Mouse (Mus musculus) CH12F3 (cell line): ENCODE results near the gene Prol1.
"Not testable (repeated sequence)": the region's sequence is repeated elsewhere in the genome, so short reads cannot be mapped to it uniquely, and the experiment has no call there.

Experiments
- in situ Hi-C: fragments of 300-500 bp; cut with MboI; formaldehyde crosslinking; loops from 2 replicates; pipeline ENCODE4 v1.14.3; 2020; ENCODE audit warnings: low sequenced_read_pairs

Gene Prol1

GRCm38 (mm10) chr5:88317012-88317411 is at the start of gene Prol1:
TSS of gene Prol1 (plus strand) at chr5:88317312.
- in situ Hi-C loops: no loop called here

GRCm38 (mm10) chr5:88268619-88269018 is 48.5 kb upstream of the Prol1 start, which contains the start of gene Gm7714:
TSS of gene Gm7714 (plus strand) at chr5:88268919.
- in situ Hi-C loops: no loop called here

DNA sequence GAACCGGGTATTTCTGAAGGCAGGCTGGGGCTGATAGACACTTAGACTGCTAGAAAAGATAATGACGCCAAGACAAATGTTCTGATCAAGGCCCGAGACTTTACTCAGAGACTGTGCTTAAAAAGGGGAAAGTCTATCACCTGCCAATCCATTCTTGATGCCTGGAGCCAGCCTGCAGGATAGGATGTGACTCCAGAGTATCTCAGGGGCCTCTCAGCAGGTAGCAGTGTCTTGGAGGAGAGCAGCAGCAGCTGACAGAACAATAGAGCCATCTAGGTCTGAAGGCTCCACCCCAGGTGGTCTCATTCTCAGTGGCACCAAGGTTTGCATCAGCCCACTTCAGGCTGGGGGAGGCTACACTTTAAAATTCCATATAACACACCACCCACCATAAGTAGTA is 5.8 kb upstream of the Prol1 start:
- in situ Hi-C loops: not testable (repeated sequence)

- in situ Hi-C loops: not testable (repeated sequence)
Observed at GRCm38 (mm10) chr5:88348533-88348932, 31.4 kb downstream of the Prol1 start.

DNA sequence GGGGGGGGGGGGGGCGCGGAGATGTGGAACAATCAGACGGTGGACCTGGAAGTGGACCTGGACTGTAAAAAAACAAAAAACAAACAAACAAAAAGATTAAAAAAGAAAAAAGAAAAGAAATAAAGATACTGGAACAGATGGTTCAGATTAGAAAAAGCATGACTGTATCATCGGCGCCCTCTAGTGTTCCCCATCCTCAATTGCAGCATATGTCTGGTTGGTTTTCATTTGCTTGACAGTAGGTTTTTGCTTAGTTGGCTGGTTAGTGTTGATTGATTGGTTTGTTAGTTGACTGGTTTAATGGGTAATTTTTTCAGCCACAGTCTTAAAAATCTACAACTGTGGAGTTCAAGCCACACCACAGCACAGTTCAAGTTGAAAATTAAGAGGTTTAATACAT is 47.7 kb downstream of the Prol1 start:
- in situ Hi-C loops: no loop called here

- in situ Hi-C loops: no loop called here
Observed at GRCm38 (mm10) chr5:88366886-88367285, 49.8 kb downstream of the Prol1 start.

DNA sequence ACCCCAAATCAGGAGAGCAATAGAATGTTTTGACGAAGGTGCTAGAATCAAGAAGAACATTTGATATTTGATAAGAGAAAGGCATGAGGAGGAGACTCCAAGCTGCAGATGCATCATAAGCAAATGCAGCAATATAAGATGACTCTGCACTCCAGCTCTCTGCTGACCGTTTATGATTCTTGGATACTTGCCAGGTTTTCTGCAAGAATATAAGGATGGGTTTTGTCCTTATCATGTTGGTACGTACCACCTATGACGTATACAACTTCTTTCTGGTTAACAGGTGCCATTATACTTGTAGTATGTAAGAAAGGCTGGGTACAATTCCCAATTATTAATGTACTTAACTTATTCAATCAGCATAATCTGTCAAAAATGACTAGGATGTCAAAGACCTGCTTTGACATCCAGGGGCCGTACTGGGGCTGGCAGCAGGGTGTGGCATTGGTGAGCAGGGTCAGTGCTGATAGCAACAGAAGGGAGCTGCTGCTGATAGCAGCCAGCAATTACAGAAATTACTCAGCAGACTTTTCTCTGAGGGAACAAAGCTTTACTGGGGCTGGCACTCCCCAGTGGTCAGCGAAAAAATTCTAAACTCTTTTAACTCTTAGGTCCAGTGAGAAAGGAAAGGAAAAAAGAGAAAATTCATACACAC is 53.6 kb downstream of the Prol1 start:
- in situ Hi-C loops: no loop called here

DNA sequence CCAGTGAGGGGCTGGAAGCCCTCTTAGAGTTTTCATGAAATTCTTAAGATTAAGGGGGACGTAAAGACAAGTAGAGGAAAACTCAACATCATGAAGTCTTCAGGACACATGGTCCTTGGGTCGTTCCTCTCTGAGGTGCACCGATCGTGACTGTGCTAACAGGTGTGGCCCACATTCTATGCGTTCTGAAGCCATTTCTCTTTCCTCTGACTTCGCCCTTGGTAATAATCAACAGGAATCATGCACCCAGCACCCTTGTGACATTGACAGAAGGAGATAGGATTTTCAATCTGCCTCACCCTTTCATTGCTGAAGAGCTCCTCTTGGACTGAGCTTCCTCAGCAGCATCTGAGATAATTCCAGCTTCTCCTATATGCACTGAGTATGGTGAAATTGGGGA is 55.5 kb downstream of the Prol1 start:
- in situ Hi-C loops: no loop called here

DNA sequence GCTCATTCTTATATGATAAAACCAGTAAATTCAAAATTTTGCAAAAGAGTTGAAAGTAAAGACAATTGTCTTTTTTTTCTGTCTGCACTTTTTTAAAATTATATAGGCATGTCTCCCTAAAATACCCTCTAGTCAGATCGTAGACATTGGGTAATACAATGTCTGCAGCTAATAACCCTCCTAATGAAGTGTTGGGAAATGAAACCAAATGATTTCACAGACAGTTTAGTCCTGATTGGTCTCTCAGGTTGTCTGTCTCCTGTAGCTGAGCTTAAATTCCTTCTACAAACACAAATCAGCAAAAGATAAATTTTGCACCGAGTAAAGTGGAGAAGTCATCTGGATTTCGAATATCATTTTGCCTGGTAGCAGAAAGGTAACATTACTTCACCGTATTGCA is 58.7 kb downstream of the Prol1 start, which contains the start of gene Amtn:
Gene Amtn, plus strand, starts transcription at position 301 of the 400 bp plus-strand sequence.
- in situ Hi-C loops: no loop called here
